Comparison of ENCODE assay signal across 8 mouse cellular contexts in genomic region chr2:113757525-113758310, GRCm38 (mm10). TPM values are rescaled to one million over a fixed set of nuclear protein-coding genes. Genes with fewer than 3 reads are reported as not detected.
DNase-seq lines count a peak whose midpoint lies in the region; ATAC-seq and TF ChIP-seq lines count a peak whose summit lies in the region.

No protein-coding gene starts in this region.

- peak overlapping the region; percentile 44 for H3K9ac ChIP-seq in intestine, embryonic 15.5 days
- H3K9ac ChIP-seq in stomach, embryonic 16.5 days (ENCODE audit: low read length) = peak overlapping the region; percentile 56

- WGBS in intestine, embryonic 15.5 days = under 1% methylated on average over 47 of the region's 47 CpGs
- WGBS in stomach, embryonic 16.5 days = under 1% methylated on average over 47 of the region's 47 CpGs

- ATAC-seq in cerebellum, adult (ENCODE audit: insufficient number of reproducible peaks, low FRiP score, low TSS enrichment) = peak; percentile 42; the same call in 1 of the 2 replicates
- ATAC-seq in intestine, embryonic 15.5 days = peak; percentile 57; the same call in 1 of the 2 replicates
- no peak for ATAC-seq in stomach, embryonic 16.5 days (ENCODE audit: insufficient read depth, low FRiP score)

- H3K79me2 ChIP-seq in C2C12 (ENCODE audit: control insufficient read depth, insufficient read depth) = peaks cover 57% of the 10 kb centered on the region

- peaks cover 26% of the 10 kb centered on the region for H3K36me3 ChIP-seq in C2C12 (ENCODE audit: control insufficient read depth, insufficient read depth)
- H3K36me3 ChIP-seq in intestine, embryonic 15.5 days = no peaks in the 10 kb centered on the region
- H3K36me3 ChIP-seq in stomach, embryonic 16.5 days (ENCODE audit: control insufficient read depth, insufficient read depth, low read length) = no peaks in the 10 kb centered on the region

- peaks cover 52% of the 10 kb centered on the region for H3K79me3 ChIP-seq in C2C12 (ENCODE audit: low read depth)

- H3K4me3 ChIP-seq in C2C12 (ENCODE audit: insufficient read depth, poor library complexity, severe bottlenecking) = peak overlapping the region; percentile 72
- peak overlapping the region; percentile 60 for H3K4me3 ChIP-seq in embryonic fibroblast, embryonic 13.5 days (ENCODE audit: insufficient read depth, low read length)
- peak overlapping the region; percentile 48 for H3K4me3 ChIP-seq in intestine, embryonic 15.5 days (replicated peaks)
- peak overlapping the region; percentile 51 for H3K4me3 ChIP-seq in stomach, embryonic 16.5 days (replicated peaks; ENCODE audit: low read length)

- H3K27ac ChIP-seq in embryonic fibroblast, embryonic 13.5 days (ENCODE audit: insufficient read depth, low read length) = peak overlapping the region; percentile 37
- H3K27ac ChIP-seq in intestine, embryonic 15.5 days = peak overlapping the region; percentile 5; the same call in 1 of the 2 replicates
- no peak overlapping the region for H3K27ac ChIP-seq in stomach, embryonic 16.5 days (ENCODE audit: low read length)

- peaks cover 6% of the 10 kb centered on the region for H3K4me1 ChIP-seq in embryonic fibroblast, embryonic 13.5 days (ENCODE audit: control insufficient read depth, insufficient read depth, low read length)
- peaks cover 17% of the 10 kb centered on the region for H3K4me1 ChIP-seq in intestine, embryonic 15.5 days (replicated peaks)
- H3K4me1 ChIP-seq in stomach, embryonic 16.5 days (ENCODE audit: control insufficient read depth, insufficient read depth, low read length) = peaks cover 9% of the 10 kb centered on the region; the same call in 1 of the 2 replicates

- no peaks in the 10 kb centered on the region for H3K9me3 ChIP-seq in intestine, embryonic 15.5 days
- no peaks in the 10 kb centered on the region for H3K9me3 ChIP-seq in stomach, embryonic 16.5 days (replicated peaks; ENCODE audit: control insufficient read depth, low read length)

- TF ChIP-seq POLR2A in embryonic fibroblast, embryonic 13.5 days (IDR thresholded peaks at IDR 0.05; ENCODE audit: low read depth, low read length) = peak; percentile 32; the same call in 1 of the 2 replicates

- TF ChIP-seq CTCF in C2C12 (IDR thresholded peaks at IDR 0.05; ENCODE audit: control insufficient read depth, insufficient read depth, insufficient read length) = no peak
- no peak for TF ChIP-seq CTCF in embryonic fibroblast, embryonic 13.5 days (IDR thresholded peaks at IDR 0.05; ENCODE audit: borderline replicate concordance, insufficient read depth, low read length)

- H3ac ChIP-seq in C2C12 (ENCODE audit: control insufficient read depth, insufficient read length, low read depth) = peak overlapping the region; percentile 58

- no peak for DNase-seq in cerebellum, adult 9-10 months
- peak; percentile 55 for DNase-seq in mesoderm, embryonic 11.5 days (ENCODE audit: low read depth, low spot score)
- DNase-seq in spleen, adult 12 weeks (ENCODE audit: low spot score) = no peak

- no peaks in the 10 kb centered on the region for H3K27me3 ChIP-seq in C2C12 (ENCODE audit: control insufficient read depth, insufficient read depth, insufficient read length)
- peaks cover 29% of the 10 kb centered on the region for H3K27me3 ChIP-seq in intestine, embryonic 15.5 days (replicated peaks)
- peaks cover 31% of the 10 kb centered on the region for H3K27me3 ChIP-seq in stomach, embryonic 16.5 days (ENCODE audit: control insufficient read depth, insufficient read depth, low read length)

- H3K4me2 ChIP-seq in intestine, embryonic 15.5 days (replicated peaks) = peak overlapping the region; percentile 93
- H3K4me2 ChIP-seq in stomach, embryonic 16.5 days (ENCODE audit: low read depth, low read length) = peak overlapping the region; percentile 63

TF ChIP-seq in C2C12, 6 proteins besides CTCF, POLR2A, EP300 and RAD21:
- TF ChIP-seq MYOD1 (IDR thresholded peaks at IDR 0.05; ENCODE audit: control insufficient read depth, insufficient read length, low read depth) (no peak), FOSL1 (IDR thresholded peaks at IDR 0.05; ENCODE audit: insufficient read depth, low read length, poor library complexity, severe bottlenecking) (no peak), MYOG (IDR thresholded peaks at IDR 0.05; ENCODE audit: control insufficient read depth, extremely low read depth, insufficient read length) (no peak), CEBPB (IDR thresholded peaks at IDR 0.05; ENCODE audit: low read depth) (no peak), MAX (IDR thresholded peaks at IDR 0.05) (no peak), USF1 (IDR thresholded peaks at IDR 0.05; ENCODE audit: low read depth) (no peak)

RNA-seq across cellular contexts. Expression of gene Grem1, which starts 0.7 kb away (rescaled TPM):
- polyA plus RNA-seq in C2C12 (2012; fragmentation: generic; extraction: Trizol) = 69.1 TPM
- polyA plus RNA-seq in embryonic fibroblast, embryonic 13.5 days (2011; ENCODE audit: insufficient read length, low read depth, missing spikeins) = 311 and 551 TPM in 2 replicates
- polyA plus RNA-seq in intestine, embryonic 15.5 days (2015; fragmentation: Nextera tagmentation; extraction: Ambion mirVana) = 8.1 and 9.0 TPM in 2 replicates
- 2.5 and 2.8 TPM in 2 replicates for polyA plus RNA-seq in stomach, embryonic 16.5 days (2015; fragmentation: Nextera tagmentation; extraction: Ambion mirVana)
